Mouse (Mus musculus) testis, adult 2 months (tissue): ENCODE measurements around the gene Zfp184.

ENCODE experiments used
- CTCF ChIP-seq: fragments of 200-500 bp; IDR thresholded peaks from 2 replicates; pipeline ENCODE4 v1.5.1; 2012; ENCODE audit warnings: low read depth, mild to moderate bottlenecking, inconsistent platforms, low read length, moderate library complexity; ENCODE audit not compliant: control insufficient read depth, insufficient read depth, insufficient replicate concordance
- POLR2A ChIP-seq: fragments of 200-500 bp; IDR thresholded peaks from 2 replicates; pipeline ENCODE4 v1.6.1; 2012; ENCODE audit warnings: low read depth, mild to moderate bottlenecking, inconsistent platforms, low read length, moderate library complexity; ENCODE audit not compliant: control insufficient read depth

DNA sequence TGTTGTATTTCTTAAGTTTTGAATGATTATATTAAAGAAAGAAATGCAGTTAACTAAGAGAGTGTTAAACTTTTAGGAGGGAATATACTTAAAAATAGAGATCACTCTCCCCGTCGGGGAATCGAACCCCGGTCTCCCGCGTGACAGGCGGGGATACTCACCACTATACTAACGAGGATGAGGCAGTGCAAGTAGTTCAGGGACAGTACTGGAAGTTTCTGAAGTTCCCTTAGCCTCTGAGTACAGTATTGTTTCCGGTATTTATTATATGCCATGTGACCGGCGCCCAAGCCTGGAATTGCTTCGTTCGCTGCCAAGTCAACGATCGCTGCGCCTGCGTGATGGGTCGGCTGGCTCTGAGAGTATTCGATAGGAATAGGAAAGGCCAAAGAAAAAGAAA, 4.7 kb upstream of the Zfp184 start:
- TF ChIP-seq CTCF (no peak), POLR2A (no peak)
